Mouse (Mus musculus) liver, adult 2 months (tissue): Measurements from ENCODE around the gene Alox5ap.

Source experiments
- CTCF ChIP-seq: fragments of 200-500 bp; IDR thresholded peaks from 2 replicates; pipeline ENCODE4 v1.5.1; 2011; ENCODE audit warnings: low read depth, low read length, control low read depth
- POLR2A ChIP-seq: fragments of 200-500 bp; IDR thresholded peaks from 2 replicates; pipeline ENCODE4 v1.6.1; 2011; ENCODE audit warnings: low read length, control low read depth; ENCODE audit not compliant: insufficient read depth; ENCODE audit errors: extremely low read depth

GRCm38 (mm10) chr5:149296808-149297207, 32.2 kb downstream of the Alox5ap start:
- TF ChIP-seq CTCF (no peak), POLR2A (no peak)
